Mouse (Mus musculus): ENCODE measurements around the gene Taf8.

DNA sequence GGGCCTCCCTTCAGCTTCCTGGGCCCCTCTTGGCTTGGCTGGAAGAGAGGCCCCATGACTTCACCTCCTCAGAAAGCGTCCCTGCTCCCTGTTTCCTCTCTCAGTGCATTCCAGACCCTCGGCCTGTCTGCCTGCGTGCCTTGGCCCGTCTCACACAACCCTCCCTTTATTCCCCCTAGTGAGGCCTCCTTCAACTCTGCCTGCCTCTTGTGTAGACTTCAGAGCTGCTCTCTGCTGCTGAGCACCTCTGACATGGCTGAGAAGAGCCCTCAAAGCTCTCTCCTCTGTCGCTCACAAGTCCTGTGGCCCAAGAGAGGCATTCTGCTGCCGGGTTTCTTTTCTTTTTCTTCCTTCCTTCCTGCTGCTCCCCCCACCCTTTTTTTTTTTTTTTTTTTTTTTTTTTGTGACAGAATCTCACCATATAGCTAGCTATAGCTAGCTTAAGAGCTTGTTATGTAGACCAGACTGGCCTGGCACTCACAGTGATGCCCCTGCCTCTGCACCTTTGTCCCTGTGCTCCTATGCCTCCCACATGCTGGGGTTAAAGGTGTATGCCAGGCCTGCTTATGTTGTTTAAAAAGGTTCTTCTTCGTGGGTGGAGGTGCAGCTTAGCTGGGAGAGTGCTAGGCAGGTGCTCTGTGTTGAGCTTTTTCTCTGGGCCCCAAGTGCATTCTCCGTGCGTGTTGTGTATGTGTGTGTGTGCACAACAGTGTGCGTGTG lies 25.6 kb upstream of the Taf8 start:
- TF ChIP-seq CTCF (conservative IDR thresholded peaks at IDR 0.05; ENCODE audit: low read length) (no peak), NANOG (IDR thresholded peaks at IDR 0.05; ENCODE audit: borderline replicate concordance, low read length) (no peak)
